Mouse (Mus musculus): ENCODE results near the gene Rhox13. TPM values are rescaled to one million over a fixed set of nuclear protein-coding genes. Genes with fewer than 3 reads are reported as not detected.

The Rhox13 gene
- total RNA-seq (2021): not detected in 2 replicates
- long read RNA-seq: 0 reads

DNA sequence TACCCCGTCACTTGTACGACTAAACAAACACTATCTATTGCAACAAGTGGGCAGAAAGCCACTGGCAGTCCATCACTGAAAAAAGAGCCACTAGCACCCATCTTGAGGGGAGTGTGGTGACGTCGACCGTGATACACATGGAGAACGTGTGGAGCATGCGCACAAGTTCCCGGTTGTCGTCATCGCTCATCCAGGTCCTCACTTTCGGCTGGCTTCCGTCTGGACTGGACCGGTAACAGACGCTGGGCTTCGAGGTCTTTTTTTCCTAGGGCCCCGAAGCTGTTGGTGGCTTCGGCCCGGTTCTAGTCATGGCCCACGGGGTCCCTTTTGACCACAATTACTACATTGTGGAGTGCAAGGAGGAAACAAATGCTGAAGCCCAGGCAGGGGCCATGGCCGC is at the start of gene Rhox13:
Rhox13 (plus strand) TSS at position 238 of the 400 bp plus-strand sequence.
- no peak for DNase-seq

DNA sequence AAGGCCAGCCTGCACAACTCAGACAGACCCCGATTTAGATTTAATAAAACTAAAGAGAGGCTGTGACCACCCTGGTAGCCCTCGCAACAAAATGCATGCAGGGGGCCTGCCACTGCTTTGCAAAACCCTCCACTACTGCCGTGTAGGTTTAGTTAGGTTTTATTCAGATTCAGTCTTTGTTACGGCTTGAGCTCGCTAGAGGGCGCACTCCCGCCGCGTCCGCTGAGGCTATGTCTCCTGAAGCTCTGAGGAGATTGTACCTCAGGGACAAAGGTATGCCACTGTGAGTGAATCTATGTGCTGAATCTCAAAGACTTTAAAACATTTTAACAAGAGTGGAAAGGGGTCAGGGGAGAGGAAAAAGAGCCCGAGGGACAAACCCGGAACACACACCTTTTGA is 36.8 kb upstream of the Rhox13 start:
- peak; percentile 66 for DNase-seq

DNA sequence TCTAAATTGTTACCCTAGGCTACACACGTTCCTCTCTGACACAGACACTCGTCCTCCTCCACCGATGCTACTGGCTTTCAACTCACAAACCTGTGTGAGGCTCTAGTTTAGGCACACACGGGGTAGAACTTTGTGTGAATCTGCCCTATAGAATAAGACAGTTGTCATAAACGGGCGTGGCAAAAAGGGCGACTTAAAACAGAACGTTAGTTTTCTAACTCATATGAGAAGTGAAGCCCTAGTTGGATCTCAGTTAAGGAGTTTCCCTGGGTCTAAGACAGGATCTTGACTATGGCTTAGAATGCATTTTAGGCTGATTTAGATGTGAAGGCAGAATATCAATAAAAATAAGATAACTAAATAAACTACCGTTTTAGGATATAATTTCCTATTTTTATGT is 36.0 kb upstream of the Rhox13 start, which contains the start of gene Rhox11:
Rhox11 (minus strand) TSS at position 101 of the 400 bp plus-strand sequence.
- DNase-seq: no peak

DNA sequence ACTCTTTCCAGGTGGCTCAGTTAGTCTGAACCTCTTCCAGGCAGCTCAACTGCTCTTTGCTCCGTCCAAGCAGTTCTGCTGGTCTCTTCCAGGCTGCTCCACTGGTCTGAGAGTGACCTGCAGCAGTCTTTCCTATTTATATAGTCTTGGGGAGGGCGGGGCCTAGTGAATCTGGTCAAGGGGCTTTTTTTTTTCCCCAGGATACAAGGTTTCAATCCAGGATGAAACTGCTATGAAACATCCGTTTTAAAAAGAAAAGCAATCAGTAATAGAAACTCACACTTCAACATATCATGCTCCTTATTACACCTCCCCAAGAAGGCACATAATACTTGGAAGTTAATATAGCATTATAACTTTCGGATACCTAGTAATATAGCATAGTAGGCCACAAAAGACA is 10.2 kb upstream of the Rhox13 start, which contains the start of gene Rhox12:
Rhox12 (minus strand) TSS at position 101 of the 400 bp plus-strand sequence.
- no peak for DNase-seq

DNA sequence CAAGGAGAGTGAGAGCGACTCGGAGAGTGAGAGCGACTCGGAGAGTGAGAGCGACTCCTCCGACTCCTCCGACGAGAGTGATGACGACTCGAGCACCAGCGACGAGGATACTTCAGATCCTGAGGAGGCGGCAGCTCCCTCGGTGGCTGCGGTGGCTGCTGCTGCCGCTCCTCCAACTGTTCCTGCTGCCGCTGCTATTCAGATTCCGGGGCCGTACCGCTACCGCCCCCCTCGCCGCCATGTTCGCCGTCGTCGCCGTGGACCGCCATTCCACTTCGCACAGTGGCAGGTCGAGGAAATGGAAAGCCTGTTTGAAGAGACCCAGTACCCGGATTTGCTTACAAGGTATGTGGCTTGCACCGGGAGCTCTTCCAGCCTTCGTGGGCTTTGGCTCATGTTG is 459 bp downstream of the Rhox13 start:
- no peak for DNase-seq

DNA sequence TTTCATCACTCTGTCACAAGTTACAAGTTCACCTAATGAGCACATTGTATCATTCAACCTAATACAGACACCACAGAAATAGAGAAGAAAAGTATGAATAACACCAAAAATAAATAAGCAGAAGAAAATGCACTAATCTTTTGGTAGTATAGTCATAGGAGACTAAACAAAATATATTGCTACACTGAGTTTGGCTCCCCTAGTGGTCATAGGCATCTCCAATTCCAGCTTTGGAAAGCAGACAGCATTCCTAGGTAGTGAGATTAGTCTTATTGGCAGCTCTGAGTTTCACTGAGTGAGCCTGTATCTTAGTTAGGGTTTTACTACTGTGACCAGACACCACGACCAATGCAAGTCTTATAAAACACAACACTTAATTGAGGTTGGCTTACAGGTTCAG is 38.1 kb downstream of the Rhox13 start:
- DNase-seq: no peak

DNA sequence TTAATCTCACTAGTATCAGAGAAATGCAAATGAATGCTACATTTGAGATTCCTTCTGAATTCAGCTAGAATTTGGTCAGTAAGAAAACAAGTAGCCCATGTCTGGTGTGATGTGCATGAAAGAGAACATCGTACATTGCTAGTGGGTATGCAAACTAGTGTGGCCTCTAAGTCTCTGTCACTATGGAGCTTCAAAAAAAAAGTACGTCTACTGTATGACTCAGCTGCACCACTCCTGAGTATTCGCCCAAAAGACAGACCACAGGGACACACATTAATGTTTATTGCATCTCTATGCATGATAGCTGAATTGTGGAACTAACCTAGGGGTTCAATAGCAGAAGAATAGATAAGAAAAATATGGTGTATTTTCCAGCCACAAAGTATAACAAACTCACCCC is 44.3 kb downstream of the Rhox13 start:
- no peak for DNase-seq

DNA sequence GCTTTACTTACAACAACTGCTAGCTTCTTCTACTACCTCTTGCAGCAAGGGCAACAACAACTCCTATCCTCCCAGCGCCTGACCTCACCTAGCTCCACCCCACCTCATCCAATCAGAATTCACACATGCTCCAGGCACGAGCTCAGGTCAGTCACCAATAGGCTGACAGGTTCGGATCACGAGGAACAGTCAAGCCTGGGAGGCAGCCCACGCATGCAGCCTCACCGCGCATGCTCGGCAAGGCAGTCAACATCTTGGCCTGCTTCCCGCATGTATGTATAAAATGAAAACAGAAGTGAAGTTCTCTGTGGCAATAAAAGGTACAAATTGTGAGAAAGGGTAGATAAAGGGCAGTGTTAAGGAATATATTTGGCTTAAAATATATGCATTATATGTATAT is 45.0 kb downstream of the Rhox13 start:
- DNase-seq: no peak

DNA sequence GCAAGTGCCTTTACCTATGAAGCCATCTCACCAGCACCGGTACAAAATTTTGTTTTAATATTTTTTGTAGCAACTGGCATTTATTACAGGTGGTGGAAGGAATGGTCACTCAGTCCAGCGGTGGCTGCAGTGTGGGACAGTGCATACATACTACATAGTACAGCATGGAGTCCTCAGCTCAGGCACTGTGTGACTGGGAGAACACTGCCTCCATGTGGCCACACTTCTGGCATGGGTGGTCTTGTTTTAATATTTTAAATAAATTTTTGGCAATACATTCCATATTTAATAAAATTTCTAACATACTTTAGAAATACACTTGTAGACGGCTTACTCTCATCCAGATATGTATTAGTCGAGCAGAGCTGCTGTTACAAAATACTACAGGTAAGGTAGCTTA is 45.6 kb downstream of the Rhox13 start:
- no peak for DNase-seq

Other genes with a start within 250 kb of the Rhox13 start
- not detected in 2 replicates for gene Rhox8, start 242.3 kb upstream of the Rhox13 start, total RNA-seq (2021)
- not detected in 2 replicates for gene Rhox7b, start 224.0 kb upstream of the Rhox13 start, total RNA-seq (2021)
- gene Rhox9, start 219.4 kb upstream of the Rhox13 start, total RNA-seq (2021): not detected in 2 replicates
- gene Btg1-ps1, start 102.4 kb upstream of the Rhox13 start, total RNA-seq (2021): not detected in 2 replicates
- not detected in 2 replicates for gene Btg1-ps2, start 78.1 kb upstream of the Rhox13 start, total RNA-seq (2021)
- not detected in 2 replicates for gene Rhox10, start 54.7 kb upstream of the Rhox13 start, total RNA-seq (2021)
- gene Rhox11, start 36.1 kb upstream of the Rhox13 start, total RNA-seq (2021): not detected in 2 replicates
- gene Rhox12, start 10.3 kb upstream of the Rhox13 start, total RNA-seq (2021): not detected in 2 replicates
- gene Zbtb33, start 68.6 kb downstream of the Rhox13 start, total RNA-seq (2021): 34.8 and 36.7 TPM in 2 replicates
- gene Tmem255a, start 131.2 kb downstream of the Rhox13 start, total RNA-seq (2021): 12.8 and 13.1 TPM in 2 replicates
- gene Atp1b4, start 195.0 kb downstream of the Rhox13 start, total RNA-seq (2021): not detected in 2 replicates

All from adrenal gland, postnatal 25 days (tissue).